Mouse (Mus musculus): ENCODE data around the gene Cfap97d1.

DNA sequence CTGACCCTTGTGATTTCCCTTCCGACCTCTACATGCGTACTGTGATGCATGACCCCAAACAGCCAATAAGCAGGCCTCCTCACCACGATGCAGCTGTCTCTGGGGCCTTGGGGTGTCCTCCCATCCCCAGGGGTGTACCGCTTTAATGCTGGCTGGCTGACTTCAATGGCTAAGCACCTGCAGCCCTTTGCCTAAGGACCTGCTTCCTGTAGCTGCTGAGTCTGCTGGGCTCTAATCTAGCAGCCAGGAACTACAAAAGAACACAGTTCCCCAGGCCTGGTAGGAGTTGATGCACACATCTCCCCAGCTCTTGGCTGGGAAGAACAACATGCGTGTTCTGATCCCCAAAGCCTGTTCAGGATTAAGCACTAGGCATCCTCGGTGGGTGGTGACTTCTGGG lies 31.4 kb downstream of the Cfap97d1 start:
- TF ChIP-seq POLR2AphosphoS2 (IDR thresholded peaks at IDR 0.05; ENCODE audit: low read length): no peak
- TF ChIP-seq GATA1 (IDR thresholded peaks at IDR 0.05; ENCODE audit: low read depth, low read length): no peak
- no peak for TF ChIP-seq CTCF (IDR thresholded peaks at IDR 0.05 in 2 of 3, conservative IDR thresholded peaks at IDR 0.05 in 1 of 3; ENCODE audit: control insufficient read depth in 1 of 3, insufficient read depth in 1 of 3, low read depth in 2 of 3, low read length in 3 of 3, poor library complexity in 1 of 3, severe bottlenecking in 1 of 3)
- TF ChIP-seq POLR2A (IDR thresholded peaks at IDR 0.05; ENCODE audit: control insufficient read depth in 1 of 2, insufficient read depth in 1 of 2, low read depth in 1 of 2, low read length in 2 of 2, poor library complexity in 1 of 2): no peak
- no peak for TF ChIP-seq GABPA (IDR thresholded peaks at IDR 0.05; ENCODE audit: low read depth, low read length)
- no peak for TF ChIP-seq HCFC1 (IDR thresholded peaks at IDR 0.05; ENCODE audit: low read depth, low read length)
- TF ChIP-seq CHD2 (IDR thresholded peaks at IDR 0.05; ENCODE audit: low read length): no peak
